Mouse (Mus musculus) cerebellum, postnatal 36 days (tissue): ENCODE measurements around the gene Abcc6.
"Not testable (repeated sequence)": the region's sequence is repeated elsewhere in the genome, so short reads cannot be mapped to it uniquely, and the experiment has no call there.

Experiments
- DNase-seq, 2 experiments: peaks; one replicate each; pipeline ENCODE4 v3.0.0; 2021 to 2022; ENCODE audit warnings: mixed read lengths in 2 of 2

The Abcc6 gene

GRCm38 (mm10) chr7:46025436-46025835, 4.7 kb downstream of the Abcc6 start:
- DNase-seq = no peak

GRCm38 (mm10) chr7:46021951-46022350, 8.2 kb downstream of the Abcc6 start:
- DNase-seq = no peak

GRCm38 (mm10) chr7:46019594-46019993, 10.5 kb downstream of the Abcc6 start:
- no peak for DNase-seq

GRCm38 (mm10) chr7:46013266-46014010, 16.7 kb downstream of the Abcc6 start:
- DNase-seq = no peak

- no peak for DNase-seq
Measured at GRCm38 (mm10) chr7:46012121-46012520, 18.0 kb downstream of the Abcc6 start.

GRCm38 (mm10) chr7:46009578-46009977, 20.5 kb downstream of the Abcc6 start:
- DNase-seq = peak; percentile 56 to 72

GRCm38 (mm10) chr7:46002748-46003147, 27.4 kb downstream of the Abcc6 start:
- no peak for DNase-seq

GRCm38 (mm10) chr7:46000577-46000976, 29.5 kb downstream of the Abcc6 start:
- no peak for DNase-seq

GRCm38 (mm10) chr7:45992470-45992869, 37.6 kb downstream of the Abcc6 start:
- DNase-seq = no peak

GRCm38 (mm10) chr7:45988344-45988743, 41.8 kb downstream of the Abcc6 start:
- no peak for DNase-seq

- DNase-seq = no peak
Measured at GRCm38 (mm10) chr7:45986893-45987292, 43.2 kb downstream of the Abcc6 start.

- no peak for DNase-seq
Measured at GRCm38 (mm10) chr7:45981612-45982011, 48.5 kb downstream of the Abcc6 start.

- DNase-seq = no peak
Measured at GRCm38 (mm10) chr7:45974512-45974911, 55.6 kb downstream of the Abcc6 start.

GRCm38 (mm10) chr7:45974103-45974502, 56.0 kb downstream of the Abcc6 start:
- DNase-seq = no peak

- no peak for DNase-seq
Measured at GRCm38 (mm10) chr7:45973271-45973687, 56.8 kb downstream of the Abcc6 start.

GRCm38 (mm10) chr7:45971831-45972723, 58.0 kb downstream of the Abcc6 start:
- DNase-seq = no peak

- no peak for DNase-seq
Measured at GRCm38 (mm10) chr7:45956611-45957010, 73.5 kb downstream of the Abcc6 start.

- no peak for DNase-seq
Measured at GRCm38 (mm10) chr7:45949061-45949460, 81.0 kb downstream of the Abcc6 start.

GRCm38 (mm10) chr7:45943280-45943679, 86.8 kb downstream of the Abcc6 start:
- not testable (repeated sequence) for DNase-seq

GRCm38 (mm10) chr7:45941986-45942385, 88.1 kb downstream of the Abcc6 start:
- no peak for DNase-seq

- no peak for DNase-seq
Measured at GRCm38 (mm10) chr7:45939836-45940235, 90.3 kb downstream of the Abcc6 start.

GRCm38 (mm10) chr7:45935114-45935513, 95.0 kb downstream of the Abcc6 start:
- peak; percentile 64 to 66 for DNase-seq

- not testable (repeated sequence) for DNase-seq
Measured at GRCm38 (mm10) chr7:45933766-45934165, 96.3 kb downstream of the Abcc6 start.

GRCm38 (mm10) chr7:45929688-45930087, 100.4 kb downstream of the Abcc6 start:
- no peak for DNase-seq
